Mouse (Mus musculus) hindbrain, embryonic 12.5 days (tissue): ENCODE measurements around the gene Prkca. TPM values are rescaled to one million over a fixed set of nuclear protein-coding genes. Genes with fewer than 3 reads are reported as not detected.

ENCODE experiments used
- ATAC-seq: fragments of 200-750 bp; cut with Nextera tagmentation; 2 replicates; pipeline ENCODE4 v1.8.0; 2017; ENCODE audit warnings: moderate TSS enrichment; ENCODE audit not compliant: low FRiP score
- H3K27ac ChIP-seq: fragments of 300-500 bp; sonication (generic); 2 replicates; pipeline ENCODE4 v1.5.1; 2016; ENCODE audit warnings: mild to moderate bottlenecking
- H3K27me3 ChIP-seq: fragments of 300-500 bp; sonication (generic); 2 replicates; pipeline ENCODE4 v1.6.1; 2016; ENCODE audit warnings: mild to moderate bottlenecking
- H3K36me3 ChIP-seq: fragments of 300-500 bp; sonication (generic); 2 replicates; pipeline ENCODE4 v1.6.1; 2016; ENCODE audit warnings: mild to moderate bottlenecking
- H3K4me1 ChIP-seq: fragments of 300-500 bp; sonication (generic); 2 replicates; pipeline ENCODE4 v1.6.1; 2016
- H3K4me2 ChIP-seq: fragments of 300-500 bp; sonication (generic); replicated peaks from 2 replicates; pipeline ENCODE4 v1.6.1; 2016; ENCODE audit warnings: mild to moderate bottlenecking
- H3K4me3 ChIP-seq: fragments of 300-500 bp; sonication (generic); 2 replicates; pipeline ENCODE4 v1.5.1; 2016; ENCODE audit warnings: mild to moderate bottlenecking
- H3K9ac ChIP-seq: fragments of 300-500 bp; sonication (generic); 2 replicates; pipeline ENCODE4 v1.6.1; 2016; ENCODE audit warnings: mild to moderate bottlenecking, moderate library complexity
- H3K9me3 ChIP-seq: fragments of 300-500 bp; sonication (generic); replicated peaks from 2 replicates; pipeline ENCODE4 v1.6.1; 2016; ENCODE audit warnings: mild to moderate bottlenecking
- WGBS: fragments of 180-500 bp; shearing (Covaris S2); methylation state at CpG from one replicate; pipeline ENCODE4 v1.1.7; 2016; 5-methylcytosine and 5-hydroxymethylcytosine counted together
- polyA plus RNA-seq: library from polyadenylated mRNA; unstranded; fragments of >200 nt; fragmentation: Nextera tagmentation; extraction: Ambion mirVana; gene quantifications from 2 replicates; pipeline ENCODE4 v1.2.1, GENCODE M21; 2016

The Prkca gene
- polyA plus RNA-seq, 1 experiment from 2014 or later, result 8.3 TPM

DNA sequence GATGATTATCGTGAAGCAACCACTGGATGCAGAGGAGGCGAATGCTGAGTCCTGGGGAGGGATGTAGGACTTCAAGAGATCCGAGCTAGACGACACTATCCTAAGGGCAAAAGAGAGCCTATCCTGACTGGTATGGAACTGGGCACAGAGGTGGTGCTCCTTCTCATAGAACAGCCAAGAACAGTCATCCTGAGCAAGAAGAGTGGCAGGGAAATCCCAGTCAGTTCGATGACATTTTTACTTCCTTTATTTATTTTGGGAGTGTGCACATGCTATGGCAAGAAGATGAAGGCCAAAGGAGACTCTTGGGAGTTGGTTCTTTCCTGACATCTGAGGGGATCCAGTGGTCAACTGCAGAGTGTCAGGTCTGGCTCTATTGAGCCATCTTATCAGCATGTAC, 186.7 kb downstream of the Prkca start:
- no peaks in the 10 kb centered on the region for H3K36me3 ChIP-seq
- peaks cover 8% of the 10 kb centered on the region; the same call in 1 of the 2 replicates for H3K27me3 ChIP-seq
- H3K4me1 ChIP-seq, result peaks cover 11% of the 10 kb centered on the region
- H3K9me3 ChIP-seq, result peaks cover 7% of the 10 kb centered on the region; the same call in 1 of the 2 replicates
- H3K9ac ChIP-seq, result no peak overlapping the region
- H3K27ac ChIP-seq, result no peak overlapping the region
- no peak overlapping the region for H3K4me3 ChIP-seq
- 98% methylated on average over 5 of the region's 5 CpGs for WGBS
- H3K4me2 ChIP-seq, result no peak overlapping the region
- ATAC-seq, result no peak

DNA sequence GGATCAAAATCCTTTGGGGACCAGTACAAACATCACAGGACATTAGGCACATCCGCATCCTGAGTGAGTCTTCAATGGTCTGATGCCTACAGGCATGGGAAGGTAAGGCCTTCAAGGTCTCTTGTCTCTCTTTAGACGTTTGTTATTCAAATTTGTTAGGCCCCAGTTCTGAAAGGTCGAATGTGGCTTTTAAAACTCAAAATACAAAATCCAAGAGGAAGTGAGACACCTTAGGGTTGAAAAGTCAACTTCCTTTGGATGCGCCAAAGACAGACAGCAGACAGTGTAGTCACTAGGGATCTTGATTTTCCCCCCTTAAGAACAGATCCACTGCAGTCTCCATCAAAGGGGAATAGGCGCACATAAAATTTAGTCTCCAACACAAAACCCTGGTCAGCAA, 187.6 kb downstream of the Prkca start:
- H3K27me3 ChIP-seq, result peaks cover 8% of the 10 kb centered on the region; the same call in 1 of the 2 replicates
- no peak for ATAC-seq
- 79% methylated on average over 5 of the region's 5 CpGs for WGBS
- H3K4me1 ChIP-seq, result peaks cover 7% of the 10 kb centered on the region; the same call in 1 of the 2 replicates
- H3K4me2 ChIP-seq, result no peak overlapping the region
- no peaks in the 10 kb centered on the region for H3K36me3 ChIP-seq
- no peak overlapping the region for H3K9ac ChIP-seq
- H3K9me3 ChIP-seq, result peaks cover 7% of the 10 kb centered on the region; the same call in 1 of the 2 replicates
- H3K27ac ChIP-seq, result no peak overlapping the region
- no peak overlapping the region for H3K4me3 ChIP-seq

DNA sequence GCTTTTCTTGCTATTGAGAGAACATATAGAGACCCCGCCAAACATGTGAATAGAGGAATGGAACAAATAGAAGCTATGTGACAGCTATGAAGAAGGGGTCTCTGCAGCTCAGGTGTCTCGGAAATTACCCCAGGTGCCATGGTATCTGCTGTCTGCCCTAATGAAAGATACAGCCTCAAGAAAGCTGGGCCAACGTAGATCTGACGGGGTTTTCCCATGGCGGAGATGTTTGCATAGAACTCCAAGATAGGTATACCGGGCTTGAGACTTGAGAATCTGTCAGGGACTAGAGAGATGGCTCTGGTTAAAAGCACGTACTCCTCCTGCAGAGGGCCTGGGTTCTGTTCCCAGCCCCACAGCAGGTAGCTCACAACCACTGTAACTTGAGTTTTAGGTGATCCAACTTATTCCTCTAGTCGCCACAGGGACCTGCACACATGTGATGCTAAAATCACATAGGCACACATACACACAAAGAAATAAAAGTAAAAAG, 188.6 kb downstream of the Prkca start:
- ATAC-seq, result no peak
- Histone ChIP-seq H3K9ac (no peak overlapping the region), H3K27me3 (peaks cover 11% of the 10 kb centered on the region), H3K36me3 (no peaks in the 10 kb centered on the region), H3K4me1 (peaks cover 7% of the 10 kb centered on the region), H3K4me2 (no peak overlapping the region), H3K27ac (no peak overlapping the region), H3K4me3 (no peak overlapping the region), H3K9me3 (peaks cover 7% of the 10 kb centered on the region; the same call in 1 of the 2 replicates)
- 95% methylated on average over 8 of the region's 8 CpGs for WGBS

DNA sequence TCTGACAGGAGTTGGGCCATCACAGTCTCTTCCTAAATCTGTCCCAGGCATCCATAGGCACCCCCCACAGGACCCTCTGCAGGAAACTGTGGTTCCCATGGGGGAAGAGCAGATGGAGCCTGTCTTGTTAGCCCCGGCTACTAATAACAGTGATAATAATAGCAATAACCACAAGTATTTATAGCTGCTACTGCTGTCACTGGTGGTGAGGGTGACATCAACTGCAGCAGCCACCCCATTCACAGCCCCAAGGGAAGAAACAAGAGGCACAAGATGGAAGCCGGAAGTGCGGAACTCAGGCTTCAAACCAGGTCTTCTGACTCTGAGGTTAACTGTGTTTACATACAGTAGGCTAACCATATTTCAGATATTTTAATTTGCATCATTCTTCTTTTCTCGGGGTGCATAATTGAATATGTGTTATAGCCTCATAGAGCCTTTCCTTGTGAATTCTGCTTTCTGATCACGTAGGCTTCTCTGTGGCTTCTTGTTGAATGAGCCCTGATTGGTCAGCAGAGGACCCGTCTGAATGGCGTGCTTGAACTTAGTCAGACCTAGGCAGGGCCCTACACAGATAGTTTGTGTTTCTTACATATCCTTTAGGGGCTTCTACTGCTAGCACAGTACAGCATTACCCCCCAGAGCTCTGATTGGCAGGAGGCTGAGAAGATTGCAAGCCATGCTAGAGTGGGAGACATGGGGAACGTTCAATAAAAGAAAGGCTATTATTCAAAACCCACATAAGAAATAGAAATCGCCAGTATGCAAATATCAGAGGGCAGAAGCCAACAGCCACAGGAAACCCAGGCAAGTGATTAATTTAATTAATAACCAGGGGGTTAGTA, 189.5 kb downstream of the Prkca start:
- Histone ChIP-seq H3K4me1 (peaks cover 9% of the 10 kb centered on the region), H3K9me3 (peaks cover 7% of the 10 kb centered on the region; the same call in 1 of the 2 replicates), H3K9ac (no peak overlapping the region), H3K36me3 (no peaks in the 10 kb centered on the region), H3K27me3 (peaks cover 13% of the 10 kb centered on the region), H3K27ac (no peak overlapping the region), H3K4me3 (no peak overlapping the region), H3K4me2 (no peak overlapping the region)
- 81% methylated on average over 9 of the region's 9 CpGs for WGBS
- ATAC-seq, result no peak

DNA sequence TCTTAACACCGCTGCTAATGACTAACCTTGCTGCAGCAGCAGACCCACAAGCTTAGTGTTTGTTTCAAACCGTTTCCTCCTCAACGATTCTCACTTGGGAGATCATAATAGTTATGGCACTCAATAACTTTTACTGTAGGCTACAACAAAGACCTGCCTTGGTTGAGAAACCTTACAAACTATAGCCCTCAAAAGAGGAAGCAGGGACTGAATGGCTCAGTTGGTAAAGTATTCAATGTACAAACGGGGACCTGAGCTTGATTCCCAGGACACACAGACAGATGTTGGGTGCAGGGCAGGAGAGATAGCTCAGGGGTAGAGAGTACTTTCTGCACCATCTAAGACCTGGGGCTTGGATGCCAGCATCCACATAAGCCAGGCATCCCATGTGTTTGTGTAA, 191.1 kb downstream of the Prkca start:
- ATAC-seq, result no peak
- WGBS, result 84% methylated on average over 4 of the region's 4 CpGs
- H3K4me1 ChIP-seq, result peaks cover 20% of the 10 kb centered on the region
- H3K9ac ChIP-seq, result no peak overlapping the region
- H3K36me3 ChIP-seq, result no peaks in the 10 kb centered on the region
- no peak overlapping the region for H3K27ac ChIP-seq
- H3K4me3 ChIP-seq, result no peak overlapping the region
- H3K4me2 ChIP-seq, result no peak overlapping the region
- peaks cover 13% of the 10 kb centered on the region for H3K27me3 ChIP-seq
- H3K9me3 ChIP-seq, result no peaks in the 10 kb centered on the region

DNA sequence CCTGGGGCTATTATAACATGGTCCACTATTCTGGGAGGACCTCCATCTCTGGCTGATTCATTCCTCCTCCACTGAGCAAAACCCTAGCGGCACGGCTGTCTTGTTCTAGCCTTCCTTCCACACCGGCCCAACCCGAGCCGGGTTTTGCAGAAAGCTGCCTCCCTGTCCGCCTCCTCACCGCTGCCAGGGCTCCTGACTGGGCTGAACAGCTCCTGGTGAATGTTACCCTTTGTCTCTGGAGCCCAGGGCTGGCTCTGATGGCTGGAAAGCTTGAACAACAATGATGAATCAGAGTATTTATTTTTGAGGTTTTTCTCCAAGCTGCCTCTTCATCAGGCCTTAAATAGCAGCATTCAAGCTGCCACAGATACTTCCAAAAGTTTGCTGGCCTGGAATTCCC, 193.3 kb downstream of the Prkca start:
- no peak overlapping the region for H3K9ac ChIP-seq
- H3K9me3 ChIP-seq, result no peaks in the 10 kb centered on the region
- WGBS, result 35% methylated on average over 7 of the region's 7 CpGs
- no peak overlapping the region for H3K27ac ChIP-seq
- no peak overlapping the region for H3K4me2 ChIP-seq
- no peaks in the 10 kb centered on the region for H3K36me3 ChIP-seq
- H3K27me3 ChIP-seq, result peaks cover 23% of the 10 kb centered on the region
- H3K4me3 ChIP-seq, result no peak overlapping the region
- H3K4me1 ChIP-seq, result peaks cover 28% of the 10 kb centered on the region
- ATAC-seq, result no peak

DNA sequence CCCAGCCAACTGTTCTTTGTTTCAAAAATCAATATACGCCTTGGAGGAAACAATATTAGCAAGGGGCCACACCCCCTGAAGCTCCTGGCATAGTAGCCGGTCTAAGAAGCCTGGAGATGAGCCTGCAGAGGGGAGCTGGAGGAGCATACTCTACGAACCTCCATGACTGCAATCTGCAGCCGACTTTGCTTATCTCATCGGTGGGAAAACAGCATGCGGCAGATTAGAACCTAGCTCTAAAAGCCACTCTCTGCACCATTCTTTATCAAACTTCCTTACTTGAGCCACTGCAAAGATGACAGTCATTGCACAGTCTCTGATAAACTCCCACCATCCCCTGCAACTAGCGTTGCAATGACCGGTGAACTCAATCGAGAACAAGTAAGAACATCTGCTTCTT, 194.5 kb downstream of the Prkca start:
- no peak overlapping the region for H3K9ac ChIP-seq
- 66% methylated on average over 9 of the region's 9 CpGs for WGBS

DNA sequence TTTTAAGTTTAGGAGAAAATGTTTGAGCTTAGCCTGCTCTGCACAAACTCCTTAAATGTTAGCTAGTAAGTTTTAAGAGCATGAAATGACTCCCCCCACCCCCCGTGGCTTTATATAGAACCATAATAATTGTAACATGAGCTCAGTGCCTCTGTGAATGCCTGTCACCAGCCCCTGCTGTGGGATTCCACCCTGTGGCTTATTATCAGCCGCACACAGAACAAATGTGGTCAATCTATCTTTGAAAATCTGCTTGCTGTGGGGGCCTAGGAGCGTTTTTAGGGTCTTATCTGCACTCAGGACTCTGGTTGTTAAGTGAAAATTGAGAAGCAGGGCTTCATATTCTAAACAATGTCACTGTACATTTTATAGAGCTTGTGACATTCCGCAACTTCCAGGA, 195.2 kb downstream of the Prkca start:
- peaks cover 25% of the 10 kb centered on the region for H3K4me1 ChIP-seq

More for the DNA sequence above, 194.5 kb downstream of the Prkca start:
- Histone ChIP-seq H3K4me3 (no peak overlapping the region), H3K27me3 (peaks cover 23% of the 10 kb centered on the region), H3K4me1 (peaks cover 28% of the 10 kb centered on the region), H3K4me2 (no peak overlapping the region), H3K27ac (no peak overlapping the region), H3K9me3 (no peaks in the 10 kb centered on the region), H3K36me3 (no peaks in the 10 kb centered on the region)
- no peak for ATAC-seq

DNA sequence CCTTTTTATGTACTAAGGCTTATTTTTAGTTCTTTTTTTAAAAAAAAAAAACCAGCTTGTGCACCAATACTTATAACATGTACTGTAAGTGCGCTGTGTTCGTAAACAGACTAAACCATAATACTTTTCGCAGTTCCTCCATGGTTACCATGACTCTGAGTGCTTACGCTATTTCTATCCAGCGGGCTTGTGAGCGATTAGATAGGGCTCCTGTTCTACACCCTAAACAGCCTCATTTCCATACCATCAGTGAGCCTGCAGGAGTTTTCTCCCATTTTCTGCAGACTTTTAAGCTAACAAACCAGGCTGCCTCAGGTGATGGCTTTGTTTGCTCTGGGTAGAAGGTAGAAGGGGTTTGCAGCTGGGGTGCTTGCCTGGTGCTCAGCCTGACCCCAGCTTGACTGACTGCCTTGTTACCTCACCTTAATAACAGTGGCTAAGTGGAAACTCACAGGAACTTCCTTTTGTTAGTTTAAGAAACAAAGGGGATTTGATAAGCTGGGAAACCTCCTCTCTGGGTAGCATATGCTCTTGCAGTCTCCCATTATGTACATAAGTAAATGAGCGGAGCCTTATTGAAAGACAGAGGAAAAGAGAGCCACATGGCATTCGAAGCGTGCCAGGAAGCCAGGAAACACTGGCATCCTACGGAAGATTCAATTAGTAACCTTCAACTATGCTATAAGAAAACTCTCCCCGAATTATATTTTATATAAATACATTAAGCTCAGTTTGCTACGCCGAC, 197.8 kb downstream of the Prkca start:
- Histone ChIP-seq H3K36me3 (no peaks in the 10 kb centered on the region), H3K4me2 (no peak overlapping the region), H3K4me3 (no peak overlapping the region), H3K9ac (no peak overlapping the region), H3K4me1 (peaks cover 24% of the 10 kb centered on the region), H3K27me3 (peaks cover 15% of the 10 kb centered on the region), H3K27ac (0 out of 2 replicates have a peak overlapping the region, but pooled peaks have one; percentile 40), H3K9me3 (no peaks in the 10 kb centered on the region)
- WGBS, result 62% methylated on average over 13 of the region's 13 CpGs
- peak; percentile 35; the same call in 1 of the 2 replicates for ATAC-seq

More for the DNA sequence above, 195.2 kb downstream of the Prkca start:
- H3K27me3 ChIP-seq, result peaks cover 19% of the 10 kb centered on the region
- no peak overlapping the region for H3K4me2 ChIP-seq
- 26% methylated on average over 4 of the region's 4 CpGs for WGBS
- no peak overlapping the region for H3K27ac ChIP-seq
- no peaks in the 10 kb centered on the region for H3K36me3 ChIP-seq
- no peak overlapping the region for H3K9ac ChIP-seq
- ATAC-seq, result no peak
- H3K9me3 ChIP-seq, result no peaks in the 10 kb centered on the region
- no peak overlapping the region for H3K4me3 ChIP-seq

DNA sequence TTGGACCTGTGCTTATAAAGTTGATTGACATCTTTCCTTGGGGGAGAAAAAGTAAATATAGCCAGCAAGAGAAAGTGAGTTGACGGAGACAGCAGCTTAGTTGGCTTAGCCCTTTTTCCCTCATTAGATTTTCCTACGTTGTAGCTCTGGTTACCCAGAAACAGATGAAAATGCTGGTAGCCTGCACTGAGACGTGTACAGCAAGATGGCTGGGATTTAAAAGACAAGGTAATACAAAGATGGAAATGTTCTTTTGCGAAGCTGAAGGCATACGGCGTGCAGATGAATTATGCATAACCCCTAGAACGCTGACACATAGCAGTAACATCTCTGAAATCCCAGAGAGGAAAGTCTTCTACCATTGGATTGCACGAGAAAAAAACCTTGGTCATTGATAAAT, 198.6 kb downstream of the Prkca start:
- H3K4me2 ChIP-seq, result no peak overlapping the region
- no peak overlapping the region for H3K9ac ChIP-seq
- H3K9me3 ChIP-seq, result no peaks in the 10 kb centered on the region
- peaks cover 12% of the 10 kb centered on the region for H3K27me3 ChIP-seq
- ATAC-seq, result no peak
- no peak overlapping the region for H3K4me3 ChIP-seq
- WGBS, result 69% methylated on average over 8 of the region's 8 CpGs
- peaks cover 24% of the 10 kb centered on the region for H3K4me1 ChIP-seq
- H3K27ac ChIP-seq, result no peak overlapping the region
- H3K36me3 ChIP-seq, result no peaks in the 10 kb centered on the region

DNA sequence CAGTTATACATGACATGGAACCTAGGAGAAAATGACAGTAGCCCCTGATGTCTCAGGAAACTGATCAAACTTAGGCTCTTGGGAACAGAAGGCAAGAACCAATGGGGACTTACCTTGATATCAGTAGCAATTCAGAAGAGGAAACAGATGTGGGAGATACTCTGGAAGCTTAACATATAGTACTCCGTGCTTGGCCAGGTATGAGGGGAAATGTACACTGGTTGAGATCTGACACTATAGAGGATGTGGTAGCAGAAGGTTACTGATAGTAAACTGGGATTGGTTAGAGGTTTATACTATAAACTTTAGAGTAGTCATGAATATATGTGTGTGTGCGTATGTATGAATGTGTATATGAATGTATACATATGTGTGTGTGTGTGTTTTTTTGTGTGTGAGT, 200.0 kb downstream of the Prkca start:
- Histone ChIP-seq H3K9me3 (no peaks in the 10 kb centered on the region), H3K36me3 (no peaks in the 10 kb centered on the region), H3K4me1 (peaks cover 17% of the 10 kb centered on the region), H3K4me3 (no peak overlapping the region), H3K27me3 (0 out of 2 replicates have a peak, but pooled peaks cover 10% of the 10 kb centered on the region), H3K9ac (no peak overlapping the region), H3K27ac (no peak overlapping the region), H3K4me2 (no peak overlapping the region)
- no peak for ATAC-seq
- 88% methylated on average over 2 of the region's 2 CpGs for WGBS

DNA sequence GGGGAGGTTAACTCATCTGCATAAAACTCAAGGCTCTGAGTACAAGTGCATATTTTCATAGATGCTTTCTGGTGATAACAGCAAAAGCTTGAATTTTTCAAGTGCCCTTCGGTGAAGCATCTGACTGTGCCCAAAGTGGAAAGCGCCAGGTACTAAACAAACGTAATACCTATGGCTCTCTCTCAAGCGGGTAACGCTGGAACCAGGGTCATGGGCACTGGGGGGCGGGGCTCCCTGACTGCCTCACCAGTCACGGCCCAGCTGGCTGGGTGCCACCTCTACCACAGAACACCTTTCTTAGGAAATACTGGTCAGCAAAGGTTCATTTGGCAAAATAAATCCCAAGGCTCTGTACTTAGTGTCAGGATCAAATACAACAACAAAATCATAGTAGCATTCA, 203.7 kb downstream of the Prkca start:
- Histone ChIP-seq H3K9ac (no peak overlapping the region), H3K27me3 (no peaks in the 10 kb centered on the region), H3K27ac (no peak overlapping the region), H3K4me3 (no peak overlapping the region), H3K36me3 (no peaks in the 10 kb centered on the region), H3K4me2 (no peak overlapping the region), H3K4me1 (peaks cover 4% of the 10 kb centered on the region; the same call in 1 of the 2 replicates), H3K9me3 (no peaks in the 10 kb centered on the region)
- ATAC-seq, result no peak
- WGBS, result 82% methylated on average over 7 of the region's 7 CpGs
